Mouse (Mus musculus) stomach, postnatal 0 days (tissue): Measurements from ENCODE around the gene Rnf227. TPM values are rescaled to one million over a fixed set of nuclear protein-coding genes. Genes with fewer than 3 reads are reported as not detected.
"Not testable (repeated sequence)": the region's sequence is repeated elsewhere in the genome, so short reads cannot be mapped to it uniquely, and the experiment has no call there.

Experiments used
- ATAC-seq: fragments of 200-750 bp; cut with Nextera tagmentation; 2 replicates; pipeline ENCODE4 v1.8.0; 2017; ENCODE audit not compliant: low FRiP score, low TSS enrichment
- DNase-seq: peaks from one replicate; pipeline ENCODE4 v3.0.0-alpha.2; 2016; ENCODE audit warnings: low spot score
- H3K27ac ChIP-seq: fragments of 300-500 bp; sonication (generic); replicated peaks from 2 replicates; pipeline ENCODE4 v1.5.1; 2014; ENCODE audit warnings: mild to moderate bottlenecking, control low read depth
- H3K27me3 ChIP-seq: fragments of 300-500 bp; sonication (generic); 2 replicates; pipeline ENCODE4 v1.6.1; 2014; ENCODE audit warnings: low read length; ENCODE audit not compliant: control insufficient read depth, insufficient read depth
- H3K36me3 ChIP-seq: fragments of 300-500 bp; sonication (generic); 2 replicates; pipeline ENCODE4 v1.6.1; 2014; ENCODE audit warnings: low read length, mixed read lengths; ENCODE audit not compliant: control insufficient read depth, insufficient read depth
- H3K4me1 ChIP-seq: fragments of 300-500 bp; sonication (generic); replicated peaks from 2 replicates; pipeline ENCODE4 v1.6.1; 2014; ENCODE audit warnings: antibody characterized with exemption; ENCODE audit not compliant: control insufficient read depth, insufficient read depth
- H3K4me2 ChIP-seq: fragments of 300-500 bp; sonication (generic); replicated peaks from 2 replicates; pipeline ENCODE4 v1.6.1; 2014; ENCODE audit warnings: low read depth, mild to moderate bottlenecking, control low read depth, moderate library complexity
- H3K4me3 ChIP-seq: fragments of 300-500 bp; sonication (generic); 2 replicates; pipeline ENCODE4 v1.5.1; 2014; ENCODE audit warnings: low read depth, low read length, control low read depth
- H3K9ac ChIP-seq: fragments of 300-500 bp; sonication (generic); 2 replicates; pipeline ENCODE4 v1.6.1; 2014; ENCODE audit warnings: mild to moderate bottlenecking, low read length, control low read depth, mixed read lengths
- H3K9me3 ChIP-seq: fragments of 300-500 bp; sonication (generic); 2 replicates; pipeline ENCODE4 v1.6.1; 2016; ENCODE audit warnings: low read length; ENCODE audit not compliant: control insufficient read depth
- CTCF ChIP-seq: IDR thresholded peaks from 2 replicates; pipeline ENCODE4 v1.5.1; 2016; ENCODE audit warnings: antibody characterized with exemption, low read depth, mild to moderate bottlenecking, moderate library complexity
- EP300 ChIP-seq: optimal IDR thresholded peaks from 2 replicates; pipeline ENCODE3; 2016; ENCODE audit warnings: antibody characterized with exemption
- WGBS: fragments of 180-500 bp; shearing (Covaris S2); extraction: QIAGEN DNeasy Blood & Tissue Kit; methylation state at CpG from one replicate; pipeline ENCODE4 v1.1.7; 2014; 5-methylcytosine and 5-hydroxymethylcytosine counted together
- polyA plus RNA-seq: library from polyadenylated mRNA; unstranded; fragments of >200 nt; fragmentation: Nextera tagmentation; extraction: Ambion mirVana; gene quantifications from 2 replicates; pipeline ENCODE4 v1.2.1, GENCODE M21; 2015

The Rnf227 gene
- polyA plus RNA-seq, 1 experiment from 2014 or later, result 49.4 TPM

- 91% methylated on average over 9 of the region's 9 CpGs for WGBS
- H3K9ac ChIP-seq, result no peak overlapping the region
- ATAC-seq, result no peak
Observed at GRCm38 (mm10) chr11:69305291-69305690, 35.0 kb upstream of the Rnf227 start.

DNA sequence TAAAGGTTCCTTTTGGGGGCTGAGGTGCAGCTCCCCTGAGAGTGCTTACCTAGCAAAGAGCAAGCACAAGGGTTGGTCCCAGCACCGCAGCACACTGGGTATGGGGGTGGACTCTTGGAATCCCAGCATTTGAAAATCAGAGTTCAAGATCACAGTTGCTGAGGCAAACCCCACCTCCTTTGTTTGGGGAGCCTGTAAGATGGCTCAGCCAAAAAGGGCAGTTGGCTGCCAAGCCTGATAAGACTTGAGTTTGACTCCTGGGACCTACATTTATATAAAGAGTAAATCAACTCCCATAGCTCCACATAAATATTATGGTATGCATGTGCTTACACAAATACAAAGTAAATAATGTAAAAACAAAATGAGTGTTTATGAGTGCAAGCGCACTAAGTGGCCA, 34.2 kb upstream of the Rnf227 start:
- Histone ChIP-seq H3K9ac (no peak overlapping the region), H3K4me2 (no peak overlapping the region), H3K36me3 (peaks cover 13% of the 10 kb centered on the region), H3K4me3 (no peak overlapping the region), H3K27me3 (no peaks in the 10 kb centered on the region), H3K27ac (no peak overlapping the region), H3K9me3 (no peaks in the 10 kb centered on the region), H3K4me1 (no peaks in the 10 kb centered on the region)
- ATAC-seq, result no peak
- no peak for DNase-seq
- 89% methylated on average over 2 of the region's 2 CpGs for WGBS
- no peak for TF ChIP-seq EP300

More at GRCm38 (mm10) chr11:69305291-69305690, 35.0 kb upstream of the Rnf227 start:
- H3K27me3 ChIP-seq, result no peaks in the 10 kb centered on the region
- no peak for TF ChIP-seq CTCF
- TF ChIP-seq EP300, result no peak
- no peak overlapping the region for H3K27ac ChIP-seq
- no peaks in the 10 kb centered on the region for H3K4me1 ChIP-seq
- H3K4me2 ChIP-seq, result no peak overlapping the region
- no peak overlapping the region for H3K4me3 ChIP-seq
- no peak for DNase-seq
- peaks cover 12% of the 10 kb centered on the region for H3K36me3 ChIP-seq
- no peaks in the 10 kb centered on the region for H3K9me3 ChIP-seq

DNA sequence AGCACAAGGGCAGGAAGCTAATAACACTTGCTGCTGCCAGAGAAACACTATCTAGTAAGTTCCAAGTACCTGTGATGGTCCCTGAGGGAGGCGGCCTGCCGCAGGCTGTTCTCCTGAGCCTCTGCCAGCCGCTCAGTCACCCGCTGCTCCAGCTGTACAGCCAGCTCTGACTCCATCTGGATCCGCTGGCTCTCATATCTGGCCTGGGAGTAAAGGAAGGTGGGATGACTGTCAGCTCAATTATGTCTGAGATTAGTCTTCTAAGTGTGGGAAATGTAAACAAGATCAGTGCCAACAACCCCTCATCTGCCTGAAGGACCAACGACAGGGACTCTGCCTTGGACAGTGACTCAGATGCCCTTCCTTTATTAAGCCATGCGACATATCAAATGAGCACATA, 29.0 kb upstream of the Rnf227 start:
- ATAC-seq (no peak), DNase-seq (no peak)
- Histone ChIP-seq H3K27ac (no peak overlapping the region), H3K36me3 (peaks cover 16% of the 10 kb centered on the region), H3K4me1 (no peaks in the 10 kb centered on the region), H3K9me3 (no peaks in the 10 kb centered on the region), H3K4me3 (no peak overlapping the region), H3K4me2 (no peak overlapping the region), H3K9ac (no peak overlapping the region), H3K27me3 (no peaks in the 10 kb centered on the region)
- no peak for TF ChIP-seq EP300
- TF ChIP-seq CTCF, result no peak
- WGBS, result 80% methylated on average over 7 of the region's 7 CpGs

- WGBS, result 93% methylated on average over 6 of the region's 6 CpGs
Observed at GRCm38 (mm10) chr11:69316361-69316760, 23.9 kb upstream of the Rnf227 start.

GRCm38 (mm10) chr11:69318000-69318399, 22.3 kb upstream of the Rnf227 start:
- H3K36me3 ChIP-seq, result peaks cover 12% of the 10 kb centered on the region
- H3K4me1 ChIP-seq, H3K27ac ChIP-seq, H3K9ac ChIP-seq, H3K4me3 ChIP-seq, ATAC-seq, H3K9me3 ChIP-seq, H3K4me2 ChIP-seq, DNase-seq, H3K27me3 ChIP-seq: not testable (repeated sequence)
- 88% methylated on average over 3 of the region's 3 CpGs for WGBS

More at GRCm38 (mm10) chr11:69316361-69316760, 23.9 kb upstream of the Rnf227 start:
- ATAC-seq (no peak), DNase-seq (no peak)
- Histone ChIP-seq H3K4me2 (no peak overlapping the region), H3K9me3 (no peaks in the 10 kb centered on the region), H3K27ac (no peak overlapping the region), H3K36me3 (peaks cover 12% of the 10 kb centered on the region), H3K9ac (no peak overlapping the region), H3K4me3 (no peak overlapping the region), H3K4me1 (no peaks in the 10 kb centered on the region), H3K27me3 (no peaks in the 10 kb centered on the region)
- TF ChIP-seq EP300 (no peak), CTCF (no peak)

DNA sequence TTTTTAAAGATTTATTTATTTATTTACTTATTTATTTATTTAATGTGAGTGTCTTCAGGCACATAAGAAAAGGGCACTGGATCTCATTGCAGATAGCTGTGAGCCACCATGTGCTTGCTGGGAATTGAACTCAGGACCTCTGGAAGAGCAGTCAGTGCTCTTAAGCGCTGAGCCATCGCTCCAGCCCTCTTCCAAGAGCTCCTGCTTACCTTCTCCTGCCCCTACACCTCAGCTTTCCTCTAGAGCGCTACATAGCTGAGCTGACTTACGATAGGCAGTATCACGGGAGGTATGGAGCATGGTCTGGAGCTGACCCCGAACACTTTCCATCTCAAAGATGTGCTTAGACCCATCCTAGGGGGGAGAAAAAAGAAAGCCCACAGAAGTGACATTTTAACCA, 18.7 kb upstream of the Rnf227 start:
- H3K4me1 ChIP-seq, result peaks cover 8% of the 10 kb centered on the region; the same call in 1 of the 2 replicates
- no peak overlapping the region for H3K4me3 ChIP-seq
- no peak overlapping the region for H3K9ac ChIP-seq
- H3K4me2 ChIP-seq, result no peak overlapping the region
- H3K9me3 ChIP-seq, result no peaks in the 10 kb centered on the region
- H3K36me3 ChIP-seq, result peaks cover 8% of the 10 kb centered on the region; the same call in 1 of the 2 replicates
- ATAC-seq (no peak), DNase-seq (no peak)
- no peak overlapping the region for H3K27ac ChIP-seq
- WGBS, result 94% methylated on average over 6 of the region's 6 CpGs
- no peaks in the 10 kb centered on the region for H3K27me3 ChIP-seq
- TF ChIP-seq CTCF (no peak), EP300 (no peak)
